ENCODE assay signal across 10 mouse cellular contexts in genomic region chr12:105813957-105814356, GRCm38 (mm10).
"Had no signal": no experiment of that assay in that cellular context is flagged by ENCODE, and none has a peak within 500 bp of the region (broad histone marks: within the 10 kb centered on the region; RNA-seq: fewer than 3 reads in every experiment).

No protein-coding gene starts in this region.

- DNase-seq: kidney, postnatal 14 days; kidney, postnatal 4 days; liver; lung, adult 18-20 months; lung, postnatal 10 days; lung, postnatal 36 days; right cerebral cortex, adult 18-20 months; right cerebral cortex, postnatal 14 days; right cerebral cortex, postnatal 4 days; thymus, postnatal 25 days had no signal
